8 mouse cellular contexts compared by ENCODE assay signal in the genomic region with DNA sequence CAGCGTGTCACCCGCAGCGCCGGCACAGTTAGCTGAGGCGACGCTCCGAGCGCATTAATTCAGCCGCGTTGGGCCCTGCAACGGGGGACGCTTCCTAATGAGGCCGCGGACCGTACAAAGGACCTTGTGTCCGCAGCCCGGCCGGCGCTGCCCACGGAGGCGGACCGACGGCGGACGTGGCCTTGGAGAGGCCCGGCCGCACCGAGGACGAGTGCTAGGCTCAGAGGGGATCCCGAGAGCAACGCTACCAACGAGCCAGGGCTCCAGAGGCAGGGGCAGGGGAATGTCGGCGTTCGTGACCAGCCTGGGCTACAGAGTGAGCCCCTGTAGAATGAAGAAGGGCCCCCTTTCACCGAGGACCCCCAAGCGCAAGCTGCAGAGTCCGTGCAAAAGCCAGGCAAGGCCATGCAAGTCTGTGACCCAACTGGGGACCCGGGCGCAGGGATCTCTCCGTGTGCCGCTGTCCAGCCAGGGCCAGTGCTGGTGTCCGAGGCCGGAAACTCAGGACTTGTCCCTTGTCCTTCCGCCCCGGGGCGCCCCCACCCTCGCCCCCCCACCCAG. TPM values are rescaled to one million over a fixed set of nuclear protein-coding genes. Genes with fewer than 3 reads are reported as not detected.
DNase-seq lines count a peak whose midpoint lies in the region; ATAC-seq and TF ChIP-seq lines count a peak whose summit lies in the region.

No protein-coding gene starts in this region.

- no peaks in the 10 kb centered on the region for H3K36me3 ChIP-seq in testis, adult 2 months (ENCODE audit: control insufficient read depth, insufficient read depth, low read length)
- H3K36me3 ChIP-seq in hindbrain, embryonic 13.5 days = peaks cover 28% of the 10 kb centered on the region
- H3K36me3 ChIP-seq in liver, adult 2 months (ENCODE audit: control insufficient read depth, insufficient read depth, low read length) = no peaks in the 10 kb centered on the region
- H3K36me3 ChIP-seq in neural tube, embryonic 12.5 days = peaks cover 27% of the 10 kb centered on the region

- 1% methylated on average over 47 of the region's 48 CpGs for WGBS in hindbrain, embryonic 13.5 days
- WGBS in liver, adult 2 months = 2% methylated on average over 47 of the region's 48 CpGs
- whole genome bisulfite sequencing in neural tube, embryonic 12.5 days = under 1% methylated on average over 48 of the region's 48 CpGs

- DNase-seq in adrenal gland, adult 2 months = peak; percentile 77
- no peak for DNase-seq in adrenal gland, postnatal 4 days (ENCODE audit: low spot score in 2 of 2)
- no peak for DNase-seq in testis, postnatal 14 days (ENCODE audit: low spot score)
- DNase-seq in liver, adult 2 months (ENCODE audit: extremely low read depth, low read depth, low spot score) = no peak

- peak overlapping the region; percentile 72 for H3K9ac ChIP-seq in hindbrain, embryonic 13.5 days
- H3K9ac ChIP-seq in liver, adult 2 months (ENCODE audit: low read depth, low read length) = 0 out of 2 replicates have a peak overlapping the region, but pooled peaks have one; percentile 19
- peak overlapping the region; percentile 72 for H3K9ac ChIP-seq in neural tube, embryonic 12.5 days

- H3K4me3 ChIP-seq in testis, adult 2 months (ENCODE audit: control insufficient read depth, low read depth, low read length) = peak overlapping the region; percentile 68
- peak overlapping the region; percentile 39 for H3K4me3 ChIP-seq in hindbrain, embryonic 13.5 days
- H3K4me3 ChIP-seq in liver, adult 2 months (ENCODE audit: insufficient read depth, low read depth, low read length) = peak overlapping the region; percentile 13; the same call in 1 of the 2 replicates
- H3K4me3 ChIP-seq in neural tube, embryonic 12.5 days = peak overlapping the region; percentile 36

- H3K4me1 ChIP-seq in testis, adult 2 months (ENCODE audit: control insufficient read depth, insufficient read depth, low read length) = peaks cover 12% of the 10 kb centered on the region
- peaks cover 28% of the 10 kb centered on the region for H3K4me1 ChIP-seq in hindbrain, embryonic 13.5 days (replicated peaks)
- no peaks in the 10 kb centered on the region for H3K4me1 ChIP-seq in liver, adult 2 months (ENCODE audit: control insufficient read depth, insufficient read depth, low read length)
- peaks cover 28% of the 10 kb centered on the region for H3K4me1 ChIP-seq in neural tube, embryonic 12.5 days

- no peak for TF ChIP-seq POLR2A in testis, adult 2 months (IDR thresholded peaks at IDR 0.05; ENCODE audit: control insufficient read depth, low read depth, low read length)
- no peak for TF ChIP-seq POLR2A in liver, adult 2 months (IDR thresholded peaks at IDR 0.05; ENCODE audit: extremely low read depth, insufficient read depth, low read length)

- peak; percentile 50 for ATAC-seq in hindbrain, embryonic 13.5 days (ENCODE audit: low FRiP score)
- ATAC-seq in neural tube, embryonic 12.5 days (ENCODE audit: low FRiP score, low read depth) = peak; percentile 51
- ATAC-seq in monocyte, adult 5-6 weeks (replicated peaks; ENCODE audit: insufficient number of reproducible peaks, low FRiP score, low TSS enrichment, poor library complexity, severe bottlenecking) = no peak

- no peak for TF ChIP-seq CTCF in testis, adult 2 months (IDR thresholded peaks at IDR 0.05; ENCODE audit: control insufficient read depth, insufficient read depth, insufficient replicate concordance, low read depth, low read length)
- TF ChIP-seq CTCF in liver, adult 2 months (IDR thresholded peaks at IDR 0.05; ENCODE audit: low read depth, low read length) = no peak

- no peaks in the 10 kb centered on the region; the same call in 1 of the 2 replicates for H3K27me3 ChIP-seq in testis, adult 2 months (ENCODE audit: control insufficient read depth, insufficient read depth, low read length)
- peaks cover 25% of the 10 kb centered on the region; the same call in 1 of the 2 replicates for H3K27me3 ChIP-seq in hindbrain, embryonic 13.5 days
- peaks cover 8% of the 10 kb centered on the region for H3K27me3 ChIP-seq in liver, adult 2 months (ENCODE audit: control insufficient read depth, insufficient read depth, low read length)
- peaks cover 4% of the 10 kb centered on the region; the same call in 1 of the 2 replicates for H3K27me3 ChIP-seq in neural tube, embryonic 12.5 days (replicated peaks)

- no peak overlapping the region for H3K27ac ChIP-seq in testis, adult 2 months (ENCODE audit: control insufficient read depth, insufficient read depth, low read depth, low read length)
- H3K27ac ChIP-seq in hindbrain, embryonic 13.5 days = peak overlapping the region; percentile 83
- no peak overlapping the region for H3K27ac ChIP-seq in liver, adult 2 months (replicated peaks; ENCODE audit: insufficient read depth, low read depth, low read length)
- peak overlapping the region; percentile 48; the same call in 1 of the 2 replicates for H3K27ac ChIP-seq in neural tube, embryonic 12.5 days

- H3K9me3 ChIP-seq in hindbrain, embryonic 13.5 days = no peaks in the 10 kb centered on the region
- H3K9me3 ChIP-seq in neural tube, embryonic 12.5 days = no peaks in the 10 kb centered on the region

- H3K4me2 ChIP-seq in hindbrain, embryonic 13.5 days = peak overlapping the region; percentile 64
- peak overlapping the region; percentile 74 for H3K4me2 ChIP-seq in neural tube, embryonic 12.5 days (replicated peaks)

- no peaks in the 10 kb centered on the region for H3K79me2 ChIP-seq in liver, adult 2 months (ENCODE audit: control insufficient read depth, insufficient read depth, low read length)

RNA-seq across cellular contexts. Expression of gene Efna2, which starts 11.3 kb away (rescaled TPM):
- total RNA-seq in adrenal gland, adult 2 months (2021) = 1 to 10 TPM; 1.8 to 5.2 TPM
- polyA plus RNA-seq in adrenal gland, adult 2 months (2012; rRNA removed) = 10.2 and 15.6 TPM in 2 replicates
- total RNA-seq in adrenal gland, postnatal 4 days (2021) = 1 to 10 TPM; 6.5 to 7.5 TPM
- 1.1 and 1.4 TPM in 2 replicates for polyA plus RNA-seq in testis, adult 2 months (2012; rRNA removed)
- 18.8 and 21.4 TPM in 2 replicates for polyA plus RNA-seq in hindbrain, embryonic 13.5 days (2015; fragmentation: Nextera tagmentation; extraction: Ambion mirVana)
- under 0.01 and 0.07 TPM in 2 replicates for total RNA-seq in liver, adult 2 months (2014; rRNA removed)
- polyA plus RNA-seq in liver, adult 2 months (2012; rRNA removed) = 0.26 TPM in 2 replicates
- polyA plus RNA-seq in neural tube, embryonic 12.5 days (2016; fragmentation: Nextera tagmentation; extraction: Ambion mirVana) = 47.9 and 48.0 TPM in 2 replicates
- total RNA-seq in monocyte, adult 5-6 weeks (2017) = 1.0 TPM in 1 of 3 replicates, not detected in the others

RNA-seq across cellular contexts. Expression of gene 1600002K03Rik, which starts 17.8 kb away (rescaled TPM):
- 10 to 100 TPM; 14.0 to 21.7 TPM for total RNA-seq in adrenal gland, adult 2 months (2021)
- 25.9 and 34.5 TPM in 2 replicates for polyA plus RNA-seq in adrenal gland, adult 2 months (2012; rRNA removed)
- total RNA-seq in adrenal gland, postnatal 4 days (2021) = 1 to 10 TPM; 7.5 to 8.8 TPM
- 7.4 and 7.9 TPM in 2 replicates for polyA plus RNA-seq in testis, adult 2 months (2012; rRNA removed)
- polyA plus RNA-seq in hindbrain, embryonic 13.5 days (2015; fragmentation: Nextera tagmentation; extraction: Ambion mirVana) = 11.9 and 14.1 TPM in 2 replicates
- 5.1 and 7.7 TPM in 2 replicates for total RNA-seq in liver, adult 2 months (2014; rRNA removed)
- polyA plus RNA-seq in liver, adult 2 months (2012; rRNA removed) = 10.0 and 10.4 TPM in 2 replicates
- polyA plus RNA-seq in neural tube, embryonic 12.5 days (2016; fragmentation: Nextera tagmentation; extraction: Ambion mirVana) = 14.9 and 15.7 TPM in 2 replicates
- 16.2 to 29.1 TPM (median 18.0 TPM) in 3 replicates for total RNA-seq in monocyte, adult 5-6 weeks (2017)

RNA-seq across cellular contexts. Expression of gene Cirbp, which starts 24.8 kb away (rescaled TPM):
- 10 to 100 TPM; 30.6 to 77.0 TPM for total RNA-seq in adrenal gland, adult 2 months (2021)
- 108 and 152 TPM in 2 replicates for polyA plus RNA-seq in adrenal gland, adult 2 months (2012; rRNA removed)
- 100 to 1,000 TPM; 296 to 322 TPM for total RNA-seq in adrenal gland, postnatal 4 days (2021)
- 105 and 127 TPM in 2 replicates for polyA plus RNA-seq in testis, adult 2 months (2012; rRNA removed)
- 364 and 409 TPM in 2 replicates for polyA plus RNA-seq in hindbrain, embryonic 13.5 days (2015; fragmentation: Nextera tagmentation; extraction: Ambion mirVana)
- total RNA-seq in liver, adult 2 months (2014; rRNA removed) = 19.5 and 25.9 TPM in 2 replicates
- polyA plus RNA-seq in liver, adult 2 months (2012; rRNA removed) = 31.8 and 37.0 TPM in 2 replicates
- 262 and 273 TPM in 2 replicates for polyA plus RNA-seq in neural tube, embryonic 12.5 days (2016; fragmentation: Nextera tagmentation; extraction: Ambion mirVana)
- 137 to 163 TPM (median 145 TPM) in 3 replicates for total RNA-seq in monocyte, adult 5-6 weeks (2017)

RNA-seq across cellular contexts. Expression of gene Mum1, which starts 35.7 kb away (rescaled TPM):
- 10 to 100 TPM; 13.5 to 24.4 TPM for total RNA-seq in adrenal gland, adult 2 months (2021)
- 23.0 and 24.6 TPM in 2 replicates for polyA plus RNA-seq in adrenal gland, adult 2 months (2012; rRNA removed)
- total RNA-seq in adrenal gland, postnatal 4 days (2021) = 10 to 100 TPM; 48.9 to 50.4 TPM
- 282 and 295 TPM in 2 replicates for polyA plus RNA-seq in testis, adult 2 months (2012; rRNA removed)
- 47.3 and 49.9 TPM in 2 replicates for polyA plus RNA-seq in hindbrain, embryonic 13.5 days (2015; fragmentation: Nextera tagmentation; extraction: Ambion mirVana)
- total RNA-seq in liver, adult 2 months (2014; rRNA removed) = 7.1 and 8.7 TPM in 2 replicates
- polyA plus RNA-seq in liver, adult 2 months (2012; rRNA removed) = 8.4 and 10.1 TPM in 2 replicates
- polyA plus RNA-seq in neural tube, embryonic 12.5 days (2016; fragmentation: Nextera tagmentation; extraction: Ambion mirVana) = 52.1 and 54.6 TPM in 2 replicates
- 43.7 to 46.7 TPM (median 46.2 TPM) in 3 replicates for total RNA-seq in monocyte, adult 5-6 weeks (2017)

RNA-seq across cellular contexts. Expression of gene Midn, which starts 42.5 kb away (rescaled TPM):
- total RNA-seq in adrenal gland, adult 2 months (2021) = 100 to 1,000 TPM in 1 of 2 experiments, 10 to 100 TPM in 1; 75.8 to 115 TPM
- 233 and 269 TPM in 2 replicates for polyA plus RNA-seq in adrenal gland, adult 2 months (2012; rRNA removed)
- total RNA-seq in adrenal gland, postnatal 4 days (2021) = 100 to 1,000 TPM; 113 to 124 TPM
- 70.1 and 79.2 TPM in 2 replicates for polyA plus RNA-seq in testis, adult 2 months (2012; rRNA removed)
- 32.4 and 34.7 TPM in 2 replicates for polyA plus RNA-seq in hindbrain, embryonic 13.5 days (2015; fragmentation: Nextera tagmentation; extraction: Ambion mirVana)
- 6.9 and 11.6 TPM in 2 replicates for total RNA-seq in liver, adult 2 months (2014; rRNA removed)
- 27.4 and 38.8 TPM in 2 replicates for polyA plus RNA-seq in liver, adult 2 months (2012; rRNA removed)
- 40.8 and 45.1 TPM in 2 replicates for polyA plus RNA-seq in neural tube, embryonic 12.5 days (2016; fragmentation: Nextera tagmentation; extraction: Ambion mirVana)
- 27.3 to 65.5 TPM (median 29.9 TPM) in 3 replicates for total RNA-seq in monocyte, adult 5-6 weeks (2017)

Comparison
In these comparisons a context has a peak if more than half of its experiments do, and no peak if none do; other contexts are left out.
1. H3K27ac ChIP-seq: peak in hindbrain, embryonic 13.5 days (single experiment) and neural tube, embryonic 12.5 days (single experiment); none in testis, adult 2 months (single experiment) and liver, adult 2 months (single experiment).
2. H3K4me3 ChIP-seq: peak in every context shown above with its lines; median percentile 68 in testis, adult 2 months; 39 in hindbrain, embryonic 13.5 days; 36 in neural tube, embryonic 12.5 days; 13 in liver, adult 2 months.
3. H3K9ac ChIP-seq: peak in every context shown above with its lines; median percentile 72 in hindbrain, embryonic 13.5 days; 72 in neural tube, embryonic 12.5 days; 19 in liver, adult 2 months.